Mouse (Mus musculus): Measurements from ENCODE around the gene Eps15. TPM values are rescaled to one million over a fixed set of nuclear protein-coding genes. Genes with fewer than 3 reads are reported as not detected.

Eps15 gene
- polyA plus RNA-seq, 1 experiment from 2014 or later = 45.2 TPM

DNA sequence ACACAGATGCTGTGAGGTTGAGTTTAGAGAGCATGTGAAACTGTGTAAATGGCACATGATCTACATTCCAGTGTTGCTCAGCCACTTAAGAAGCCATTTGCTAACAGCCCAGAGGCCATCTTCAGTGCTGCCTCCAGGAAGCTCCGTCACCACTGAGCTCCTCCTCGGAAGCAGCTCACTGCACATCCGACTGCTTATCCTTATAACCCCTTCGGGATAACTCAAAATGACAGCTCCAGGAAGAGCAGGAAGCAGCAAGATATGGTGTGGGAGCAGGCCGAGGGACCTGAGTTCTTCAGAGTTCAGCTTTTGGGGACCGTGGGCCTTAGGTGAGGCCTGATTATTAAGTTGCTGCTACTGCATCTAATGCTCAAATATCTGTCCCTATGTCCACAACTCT lies 18.0 kb upstream of the Eps15 start:
- H3K9me3 ChIP-seq (replicated peaks; ENCODE audit: control insufficient read depth, low read length) = no peaks in the 10 kb centered on the region
- no peak overlapping the region for H3K9ac ChIP-seq (ENCODE audit: low read length)
- no peak overlapping the region for H3K27ac ChIP-seq (ENCODE audit: low read depth, low read length)
- ATAC-seq = no peak
- 86% methylated on average over 6 of the region's 6 CpGs for WGBS
- no peaks in the 10 kb centered on the region for H3K4me1 ChIP-seq (ENCODE audit: control insufficient read depth, insufficient read depth, low read length)
- no peak for DNase-seq (ENCODE audit: low spot score)
- H3K36me3 ChIP-seq (ENCODE audit: control insufficient read depth, insufficient read depth, low read length) = no peaks in the 10 kb centered on the region
- H3K27me3 ChIP-seq (replicated peaks; ENCODE audit: control insufficient read depth, insufficient read depth, low read length) = no peaks in the 10 kb centered on the region
- H3K4me3 ChIP-seq (ENCODE audit: low read depth, low read length) = no peak overlapping the region
- H3K4me2 ChIP-seq (ENCODE audit: low read length) = no peak overlapping the region

DNA sequence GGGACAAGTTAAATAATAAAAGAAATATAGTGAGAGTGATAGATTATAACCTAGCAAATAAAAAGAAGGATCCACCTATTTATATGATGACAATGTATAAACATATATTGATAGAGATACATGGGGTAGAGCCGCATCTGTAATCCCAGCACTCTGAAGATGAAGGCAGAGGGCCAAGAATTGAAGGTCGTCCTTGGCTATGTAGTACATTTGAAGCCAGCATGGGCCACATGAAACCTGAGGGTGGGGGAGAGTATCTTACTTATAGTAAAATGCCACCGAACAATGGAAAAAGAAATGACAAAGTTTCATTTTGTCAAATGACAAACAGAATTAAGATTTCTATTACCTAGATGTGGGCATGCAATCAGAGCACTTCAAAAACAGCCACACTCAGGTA lies 14.0 kb upstream of the Eps15 start:
- Histone ChIP-seq H3K4me3 (ENCODE audit: low read depth, low read length) (no peak overlapping the region), H3K9ac (ENCODE audit: low read length) (no peak overlapping the region), H3K36me3 (ENCODE audit: control insufficient read depth, insufficient read depth, low read length) (no peaks in the 10 kb centered on the region), H3K4me1 (ENCODE audit: control insufficient read depth, insufficient read depth, low read length) (no peaks in the 10 kb centered on the region), H3K27me3 (replicated peaks; ENCODE audit: control insufficient read depth, insufficient read depth, low read length) (no peaks in the 10 kb centered on the region), H3K27ac (ENCODE audit: low read depth, low read length) (no peak overlapping the region), H3K9me3 (replicated peaks; ENCODE audit: control insufficient read depth, low read length) (no peaks in the 10 kb centered on the region), H3K4me2 (ENCODE audit: low read length) (no peak overlapping the region)
- 94% methylated on average over 3 of the region's 3 CpGs for WGBS
- ATAC-seq (no peak), DNase-seq (ENCODE audit: low spot score) (no peak)

DNA sequence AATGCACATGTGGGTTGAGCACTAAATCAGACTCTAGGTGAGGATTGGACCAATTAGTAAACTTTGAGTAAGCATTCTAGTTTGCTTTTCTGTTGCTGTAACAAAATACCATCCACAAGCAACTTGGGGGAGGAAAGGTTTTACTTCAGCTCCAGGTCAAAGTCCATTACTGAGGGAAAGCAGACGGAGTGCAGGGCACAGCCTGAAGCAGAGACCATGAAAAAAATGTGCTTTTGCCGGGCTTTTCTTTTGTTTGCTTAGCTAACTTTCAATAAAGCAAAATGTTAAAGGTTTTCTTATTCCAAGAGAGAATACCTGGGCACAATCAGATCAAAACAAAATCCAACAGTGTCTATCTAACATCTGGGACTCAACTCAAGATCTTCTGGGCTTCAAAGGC lies 13.3 kb upstream of the Eps15 start:
- Histone ChIP-seq H3K4me2 (ENCODE audit: low read length) (no peak overlapping the region), H3K4me3 (ENCODE audit: low read depth, low read length) (no peak overlapping the region), H3K9ac (ENCODE audit: low read length) (no peak overlapping the region), H3K27ac (ENCODE audit: low read depth, low read length) (no peak overlapping the region), H3K27me3 (replicated peaks; ENCODE audit: control insufficient read depth, insufficient read depth, low read length) (no peaks in the 10 kb centered on the region), H3K4me1 (ENCODE audit: control insufficient read depth, insufficient read depth, low read length) (no peaks in the 10 kb centered on the region), H3K9me3 (replicated peaks; ENCODE audit: control insufficient read depth, low read length) (no peaks in the 10 kb centered on the region), H3K36me3 (ENCODE audit: control insufficient read depth, insufficient read depth, low read length) (no peaks in the 10 kb centered on the region)
- no peak for ATAC-seq
- WGBS = 80% methylated on average over 2 of the region's 2 CpGs
- DNase-seq (ENCODE audit: low spot score) = no peak

DNA sequence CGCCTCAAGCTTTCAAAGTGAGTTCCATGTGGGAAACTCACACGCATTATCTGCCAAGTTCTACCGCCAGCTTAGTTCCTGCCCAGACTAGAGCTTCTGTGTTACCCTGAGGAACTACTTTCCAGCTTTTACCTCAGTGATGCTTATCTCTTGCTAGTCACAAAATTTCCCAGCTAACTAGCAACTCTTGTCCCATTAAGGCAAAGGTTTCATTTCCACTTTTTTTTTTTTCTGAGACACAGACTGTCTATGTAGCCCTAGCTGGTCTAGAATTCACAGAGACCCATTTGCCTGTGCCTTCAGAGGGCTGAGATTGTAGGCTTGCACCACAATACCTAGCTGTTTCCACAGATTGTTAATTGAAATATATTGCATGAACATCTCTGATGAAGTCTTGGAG lies 12.6 kb upstream of the Eps15 start:
- H3K9ac ChIP-seq (ENCODE audit: low read length) = no peak overlapping the region
- no peak overlapping the region for H3K4me2 ChIP-seq (ENCODE audit: low read length)
- ATAC-seq (no peak), DNase-seq (ENCODE audit: low spot score) (no peak)
- H3K4me1 ChIP-seq (ENCODE audit: control insufficient read depth, insufficient read depth, low read length) = no peaks in the 10 kb centered on the region
- no peaks in the 10 kb centered on the region for H3K9me3 ChIP-seq (replicated peaks; ENCODE audit: control insufficient read depth, low read length)
- H3K4me3 ChIP-seq (ENCODE audit: low read depth, low read length) = no peak overlapping the region
- no peaks in the 10 kb centered on the region for H3K36me3 ChIP-seq (ENCODE audit: control insufficient read depth, insufficient read depth, low read length)
- H3K27me3 ChIP-seq (replicated peaks; ENCODE audit: control insufficient read depth, insufficient read depth, low read length) = no peaks in the 10 kb centered on the region
- 86% methylated on average over 3 of the region's 3 CpGs for WGBS
- no peak overlapping the region for H3K27ac ChIP-seq (ENCODE audit: low read depth, low read length)

DNA sequence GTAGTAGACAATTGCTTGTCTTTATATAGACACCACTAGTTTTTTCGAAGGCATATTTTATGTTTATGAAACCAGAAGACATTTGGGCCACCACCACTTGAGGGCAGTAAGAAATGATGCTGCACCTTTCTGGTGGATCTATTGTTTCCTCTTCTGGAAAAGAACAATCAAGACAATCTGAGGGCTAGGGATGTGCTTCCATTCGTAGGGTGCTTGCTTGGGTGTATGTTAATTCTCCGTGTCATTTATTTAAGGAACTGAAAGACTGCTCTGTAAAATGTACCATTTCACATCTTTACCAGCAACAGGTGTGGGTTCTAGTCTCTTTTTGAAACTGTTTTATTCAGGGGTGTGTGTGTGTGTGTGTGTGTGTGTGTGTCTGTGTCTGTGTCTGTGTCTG lies 11.2 kb upstream of the Eps15 start:
- H3K36me3 ChIP-seq (ENCODE audit: control insufficient read depth, insufficient read depth, low read length) = no peaks in the 10 kb centered on the region
- H3K27ac ChIP-seq (ENCODE audit: low read depth, low read length) = no peak overlapping the region
- no peak overlapping the region for H3K4me2 ChIP-seq (ENCODE audit: low read length)
- no peak overlapping the region for H3K9ac ChIP-seq (ENCODE audit: low read length)
- no peak overlapping the region for H3K4me3 ChIP-seq (ENCODE audit: low read depth, low read length)
- ATAC-seq (no peak), DNase-seq (ENCODE audit: low spot score) (no peak)
- 87% methylated on average over 3 of the region's 3 CpGs for WGBS
- H3K9me3 ChIP-seq (replicated peaks; ENCODE audit: control insufficient read depth, low read length) = no peaks in the 10 kb centered on the region
- no peaks in the 10 kb centered on the region for H3K4me1 ChIP-seq (ENCODE audit: control insufficient read depth, insufficient read depth, low read length)
- no peaks in the 10 kb centered on the region for H3K27me3 ChIP-seq (replicated peaks; ENCODE audit: control insufficient read depth, insufficient read depth, low read length)

DNA sequence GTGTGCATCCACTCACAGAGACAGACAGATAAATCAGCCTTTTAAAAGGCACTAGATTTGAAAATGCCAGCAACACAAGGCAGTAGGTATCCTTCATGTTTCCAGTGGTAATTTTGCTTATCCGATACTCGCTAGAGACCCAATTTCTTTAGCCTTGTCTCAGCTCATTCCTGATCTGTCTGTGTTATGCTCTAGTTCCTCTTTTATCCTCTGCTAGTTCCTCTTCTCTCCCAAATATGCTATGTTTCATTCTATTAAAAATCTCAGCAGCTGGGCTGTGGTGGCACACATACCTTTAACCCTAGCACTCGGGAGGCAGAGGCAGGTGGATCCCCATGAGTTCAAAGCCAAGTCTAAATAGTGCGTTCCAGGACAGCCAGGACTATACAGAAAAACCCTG lies 8.3 kb upstream of the Eps15 start:
- 96% methylated on average over 4 of the region's 4 CpGs for WGBS
- no peak overlapping the region for H3K27ac ChIP-seq (ENCODE audit: low read depth, low read length)

DNA sequence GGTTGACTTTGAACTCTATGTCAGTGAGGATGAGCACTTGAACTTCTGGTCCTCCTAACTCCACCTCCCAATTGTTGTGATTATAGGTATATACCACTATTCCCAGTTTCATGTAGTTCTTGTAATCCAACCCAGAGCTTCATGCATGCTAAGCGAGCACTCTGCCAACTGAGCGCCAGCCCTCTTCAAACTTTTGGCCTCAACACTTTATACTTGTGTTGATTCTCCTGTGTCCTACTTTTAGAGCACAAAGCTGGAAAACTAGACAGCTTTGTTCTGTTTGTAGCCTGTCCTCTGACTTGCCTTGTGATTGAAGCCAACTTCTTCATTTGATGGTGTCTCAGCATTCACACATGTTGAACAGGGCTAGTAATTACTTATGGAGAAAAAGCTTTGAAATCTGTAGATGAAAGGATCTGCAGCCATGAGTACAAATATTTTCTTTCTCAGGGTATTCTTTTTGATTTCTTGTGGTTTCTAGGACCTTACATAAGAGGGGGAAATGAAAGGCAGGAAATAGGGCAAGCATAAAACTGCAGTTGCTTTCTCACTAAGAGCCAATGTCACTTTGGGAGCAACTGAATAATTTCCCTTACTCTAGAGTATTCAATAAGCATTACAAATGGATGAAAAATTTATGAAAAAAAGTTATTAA lies 6.4 kb upstream of the Eps15 start:
- DNase-seq (ENCODE audit: low spot score) = no peak
- Histone ChIP-seq H3K4me1 (ENCODE audit: control insufficient read depth, insufficient read depth, low read length) (0 out of 2 replicates have a peak, but pooled peaks cover 5% of the 10 kb centered on the region), H3K27me3 (replicated peaks; ENCODE audit: control insufficient read depth, insufficient read depth, low read length) (no peaks in the 10 kb centered on the region), H3K36me3 (ENCODE audit: control insufficient read depth, insufficient read depth, low read length) (no peaks in the 10 kb centered on the region), H3K27ac (ENCODE audit: low read depth, low read length) (no peak overlapping the region), H3K9ac (ENCODE audit: low read length) (no peak overlapping the region), H3K9me3 (replicated peaks; ENCODE audit: control insufficient read depth, low read length) (no peaks in the 10 kb centered on the region), H3K4me3 (ENCODE audit: low read depth, low read length) (no peak overlapping the region), H3K4me2 (ENCODE audit: low read length) (no peak overlapping the region)
- 92% methylated on average over 2 of the region's 2 CpGs for WGBS
- ATAC-seq = no peak

More for the DNA sequence above, 8.3 kb upstream of the Eps15 start:
- H3K4me2 ChIP-seq (ENCODE audit: low read length) = no peak overlapping the region
- H3K9ac ChIP-seq (ENCODE audit: low read length) = no peak overlapping the region
- H3K4me1 ChIP-seq (ENCODE audit: control insufficient read depth, insufficient read depth, low read length) = 0 out of 2 replicates have a peak, but pooled peaks cover 5% of the 10 kb centered on the region
- H3K9me3 ChIP-seq (replicated peaks; ENCODE audit: control insufficient read depth, low read length) = no peaks in the 10 kb centered on the region
- no peaks in the 10 kb centered on the region for H3K27me3 ChIP-seq (replicated peaks; ENCODE audit: control insufficient read depth, insufficient read depth, low read length)
- H3K36me3 ChIP-seq (ENCODE audit: control insufficient read depth, insufficient read depth, low read length) = no peaks in the 10 kb centered on the region
- H3K4me3 ChIP-seq (ENCODE audit: low read depth, low read length) = no peak overlapping the region
- ATAC-seq = no peak
- no peak for DNase-seq (ENCODE audit: low spot score)

DNA sequence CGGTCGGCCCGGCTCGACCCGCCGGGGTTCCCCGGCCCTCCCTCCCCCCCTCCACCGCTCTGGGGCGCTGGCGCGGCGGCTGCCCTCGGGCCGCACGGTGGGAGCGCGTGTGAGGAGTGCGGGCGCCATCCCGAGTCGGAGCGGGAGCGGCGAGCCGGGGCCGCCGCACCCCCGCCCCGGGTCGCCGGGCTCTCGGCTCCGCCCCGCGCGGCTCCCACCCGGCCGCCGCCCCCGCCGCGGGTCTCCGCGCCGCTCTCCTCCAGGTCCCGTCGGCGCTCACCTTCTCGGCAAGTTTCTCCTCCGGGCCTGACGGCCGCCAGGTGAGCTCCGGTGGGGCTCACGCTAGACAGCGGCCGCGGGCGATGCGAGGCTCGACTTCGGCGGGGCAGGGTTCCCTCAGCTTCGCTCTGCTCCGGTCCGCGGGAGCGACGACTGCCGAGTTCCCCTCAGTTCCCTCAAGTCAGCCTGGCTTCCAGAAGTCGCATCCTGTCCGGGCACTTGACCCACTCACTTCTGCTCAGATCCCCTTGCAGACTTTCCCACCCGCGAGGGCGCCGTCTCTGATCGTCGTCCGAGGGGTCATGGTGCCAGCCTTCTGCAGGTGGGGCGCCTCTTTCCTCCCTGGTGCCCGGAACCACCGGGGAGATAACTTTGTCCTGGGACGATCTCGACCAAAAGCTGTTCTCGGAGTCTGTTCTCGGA lies 542 bp downstream of the Eps15 start:
- H3K4me3 ChIP-seq (ENCODE audit: low read depth, low read length) = peak overlapping the region; percentile 77
- H3K9ac ChIP-seq (ENCODE audit: low read length) = peak overlapping the region; percentile 75
- ATAC-seq = peak; percentile 87
- under 1% methylated on average over 40 of the region's 85 CpGs for WGBS
- H3K4me2 ChIP-seq (ENCODE audit: low read length) = peak overlapping the region; percentile 72
- H3K4me1 ChIP-seq (ENCODE audit: control insufficient read depth, insufficient read depth, low read length) = no peaks in the 10 kb centered on the region
- no peaks in the 10 kb centered on the region for H3K27me3 ChIP-seq (replicated peaks; ENCODE audit: control insufficient read depth, insufficient read depth, low read length)
- DNase-seq (ENCODE audit: low spot score) = peak; percentile 38
- H3K27ac ChIP-seq (ENCODE audit: low read depth, low read length) = no peak overlapping the region
- no peaks in the 10 kb centered on the region for H3K9me3 ChIP-seq (replicated peaks; ENCODE audit: control insufficient read depth, low read length)
- H3K36me3 ChIP-seq (ENCODE audit: control insufficient read depth, insufficient read depth, low read length) = no peaks in the 10 kb centered on the region

DNA sequence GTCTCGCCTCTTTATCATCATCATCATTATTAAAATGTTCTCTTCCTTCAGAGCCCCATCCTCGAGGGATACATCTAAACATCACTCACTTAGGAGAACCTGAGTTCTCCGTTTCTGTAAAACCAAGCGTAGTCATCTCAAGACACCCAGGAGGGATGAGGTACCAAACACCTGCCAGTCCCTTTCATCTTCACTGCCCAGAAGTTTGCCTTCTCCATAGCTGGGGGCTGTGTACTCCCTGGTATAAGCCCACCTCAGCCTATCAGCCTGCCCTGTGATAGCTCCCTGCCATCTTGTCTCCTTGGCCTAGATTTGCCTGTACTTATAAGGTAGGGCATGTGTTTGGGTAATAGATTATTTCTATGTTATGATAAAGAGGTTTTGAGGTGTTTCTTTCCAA lies 1.1 kb downstream of the Eps15 start:
- DNase-seq (ENCODE audit: low spot score) (no peak), ATAC-seq (no peak)
- Histone ChIP-seq H3K27me3 (replicated peaks; ENCODE audit: control insufficient read depth, insufficient read depth, low read length) (no peaks in the 10 kb centered on the region), H3K9ac (ENCODE audit: low read length) (peak overlapping the region; percentile 75), H3K36me3 (ENCODE audit: control insufficient read depth, insufficient read depth, low read length) (no peaks in the 10 kb centered on the region), H3K27ac (ENCODE audit: low read depth, low read length) (no peak overlapping the region), H3K4me2 (ENCODE audit: low read length) (peak overlapping the region; percentile 72), H3K4me1 (ENCODE audit: control insufficient read depth, insufficient read depth, low read length) (no peaks in the 10 kb centered on the region), H3K4me3 (ENCODE audit: low read depth, low read length) (peak overlapping the region; percentile 77), H3K9me3 (replicated peaks; ENCODE audit: control insufficient read depth, low read length) (no peaks in the 10 kb centered on the region)
- 7% methylated on average over 4 of the region's 4 CpGs for WGBS
